Mouse (Mus musculus) ES-Bruce4 (cell line): ENCODE results near the gene Grem2. TPM values are rescaled to one million over a fixed set of nuclear protein-coding genes. Genes with fewer than 3 reads are reported as not detected.

Experiments used
- H3K27ac ChIP-seq: 2 replicates; pipeline ENCODE4 v1.5.1; 2012; ENCODE audit warnings: low read length, inconsistent platforms; ENCODE audit not compliant: insufficient read depth
- H3K27me3 ChIP-seq: 2 replicates; pipeline ENCODE4 v1.6.1; 2012; ENCODE audit warnings: mild to moderate bottlenecking, low read length, inconsistent platforms; ENCODE audit not compliant: control insufficient read depth, poor library complexity, insufficient read depth, severe bottlenecking
- H3K36me3 ChIP-seq: 2 replicates; pipeline ENCODE4 v1.6.1; 2012; ENCODE audit warnings: inconsistent platforms, mild to moderate bottlenecking, low read length, moderate library complexity; ENCODE audit not compliant: control insufficient read depth, poor library complexity, insufficient read depth, severe bottlenecking
- H3K4me1 ChIP-seq: one replicate; pipeline ENCODE4 v1.8.1; 2011; ENCODE audit warnings: low read length; ENCODE audit not compliant: control insufficient read depth, insufficient read depth
- H3K4me3 ChIP-seq: 2 replicates; pipeline ENCODE4 v1.5.1; 2011; ENCODE audit warnings: low read depth, mild to moderate bottlenecking, low read length
- H3K9ac ChIP-seq: 2 replicates; pipeline ENCODE4 v1.6.1; 2012; ENCODE audit warnings: low read depth, mild to moderate bottlenecking, inconsistent platforms; ENCODE audit not compliant: poor library complexity, severe bottlenecking
- H3K9me3 ChIP-seq: replicated peaks from 2 replicates; pipeline ENCODE4 v1.6.1; 2012; ENCODE audit warnings: mild to moderate bottlenecking, low read length, inconsistent platforms; ENCODE audit not compliant: control insufficient read depth, poor library complexity, insufficient read depth, severe bottlenecking
- CTCF ChIP-seq: IDR thresholded peaks from one replicate; pipeline ENCODE4 v1.8.1; 2011; ENCODE audit warnings: low read depth, low read length
- EP300 ChIP-seq: IDR thresholded peaks from 2 replicates; pipeline ENCODE4 v1.6.1; 2011; ENCODE audit warnings: low read depth, low read length; ENCODE audit not compliant: insufficient read depth
- POLR2A ChIP-seq: IDR thresholded peaks from one replicate; pipeline ENCODE4 v1.8.1; 2011; ENCODE audit warnings: low read length; ENCODE audit not compliant: insufficient read depth
- polyA plus RNA-seq: library from polyadenylated mRNA; stranded (reverse); fragments of >200 nt; gene quantifications from 2 replicates; pipeline ENCODE4 v1.2.4, GENCODE M21; 2011; ENCODE audit warnings: low read depth; ENCODE audit not compliant: missing spikeins, insufficient read depth, insufficient read length

Grem2 gene
- polyA plus RNA-seq, 1 experiment: 0.58 TPM

GRCm38 (mm10) chr1:174888684-174889405 lies 32.8 kb downstream of the Grem2 start:
- TF ChIP-seq EP300 (no peak), CTCF (no peak), POLR2A (no peak)
- Histone ChIP-seq H3K9ac (no peak overlapping the region), H3K36me3 (no peaks in the 10 kb centered on the region), H3K27me3 (no peaks in the 10 kb centered on the region), H3K27ac (no peak overlapping the region), H3K4me1 (no peaks in the 10 kb centered on the region), H3K4me3 (no peak overlapping the region), H3K9me3 (no peaks in the 10 kb centered on the region)

GRCm38 (mm10) chr1:174888073-174888472 lies 33.5 kb downstream of the Grem2 start:
- no peak overlapping the region for H3K4me3 ChIP-seq
- H3K9me3 ChIP-seq: no peaks in the 10 kb centered on the region
- no peak overlapping the region for H3K9ac ChIP-seq
- no peaks in the 10 kb centered on the region for H3K27me3 ChIP-seq
- no peak overlapping the region for H3K27ac ChIP-seq
- TF ChIP-seq EP300 (no peak), CTCF (no peak), POLR2A (no peak)
- H3K4me1 ChIP-seq: no peaks in the 10 kb centered on the region
- H3K36me3 ChIP-seq: no peaks in the 10 kb centered on the region

- H3K36me3 ChIP-seq: no peaks in the 10 kb centered on the region
- H3K27me3 ChIP-seq: no peaks in the 10 kb centered on the region
- no peak for TF ChIP-seq CTCF
- TF ChIP-seq POLR2A: no peak
- no peak for TF ChIP-seq EP300
- no peak overlapping the region for H3K27ac ChIP-seq
- no peaks in the 10 kb centered on the region for H3K9me3 ChIP-seq
- no peak overlapping the region for H3K4me3 ChIP-seq
- H3K4me1 ChIP-seq: no peaks in the 10 kb centered on the region
- no peak overlapping the region for H3K9ac ChIP-seq
These were observed 39.1 kb downstream of the Grem2 start for GRCm38 (mm10) chr1:174882496-174882895.

- H3K4me1 ChIP-seq: no peaks in the 10 kb centered on the region
- H3K9me3 ChIP-seq: no peaks in the 10 kb centered on the region
- no peak for TF ChIP-seq POLR2A
- no peak for TF ChIP-seq EP300
- no peak for TF ChIP-seq CTCF
- no peaks in the 10 kb centered on the region for H3K36me3 ChIP-seq
- H3K4me3 ChIP-seq: no peak overlapping the region
- H3K27ac ChIP-seq: no peak overlapping the region
- no peaks in the 10 kb centered on the region for H3K27me3 ChIP-seq
- H3K9ac ChIP-seq: no peak overlapping the region
These were observed 46.4 kb downstream of the Grem2 start for GRCm38 (mm10) chr1:174875173-174875572.

- no peak overlapping the region for H3K27ac ChIP-seq
- H3K36me3 ChIP-seq: no peaks in the 10 kb centered on the region
- H3K4me3 ChIP-seq: no peak overlapping the region
- H3K4me1 ChIP-seq: no peaks in the 10 kb centered on the region
- no peaks in the 10 kb centered on the region for H3K9me3 ChIP-seq
- no peaks in the 10 kb centered on the region for H3K27me3 ChIP-seq
- TF ChIP-seq EP300 (no peak), POLR2A (no peak), CTCF (no peak)
- no peak overlapping the region for H3K9ac ChIP-seq
These were observed 61.1 kb downstream of the Grem2 start for GRCm38 (mm10) chr1:174860407-174861118.

GRCm38 (mm10) chr1:174856188-174856587 lies 65.4 kb downstream of the Grem2 start:
- Histone ChIP-seq H3K9me3 (no peaks in the 10 kb centered on the region), H3K4me3 (no peak overlapping the region), H3K9ac (no peak overlapping the region), H3K4me1 (no peaks in the 10 kb centered on the region), H3K27me3 (no peaks in the 10 kb centered on the region), H3K27ac (no peak overlapping the region), H3K36me3 (no peaks in the 10 kb centered on the region)
- TF ChIP-seq POLR2A (no peak), CTCF (no peak), EP300 (no peak)
